Mouse (Mus musculus): ENCODE results near the gene Adgrg5.

Gene Adgrg5

DNA sequence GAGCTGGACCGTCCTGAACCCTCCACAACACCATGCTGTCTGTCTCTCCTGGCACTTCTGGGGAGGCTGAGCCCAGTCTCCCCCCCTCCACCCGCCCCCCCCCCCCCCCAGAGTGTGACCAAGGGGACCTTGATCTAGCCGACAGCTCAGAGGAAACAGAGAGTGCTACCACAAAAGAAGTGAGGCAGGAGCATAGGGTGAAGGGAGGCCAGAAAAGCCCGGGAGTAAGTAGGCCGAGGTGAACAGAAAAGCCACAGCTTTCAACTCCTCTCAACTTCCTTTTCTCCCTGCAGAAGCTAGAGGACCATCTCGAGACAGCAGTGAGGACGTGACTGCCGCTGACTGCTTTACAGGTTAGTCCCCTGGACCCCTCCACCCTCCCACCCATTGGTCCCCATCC lies at the start of gene Adgrg5:
Adgrg5 (plus strand) TSS at position 290 of the 400 bp plus-strand sequence.
- no peak for DNase-seq (ENCODE audit: inconsistent age in 2 of 2, low spot score in 1 of 2)

DNA sequence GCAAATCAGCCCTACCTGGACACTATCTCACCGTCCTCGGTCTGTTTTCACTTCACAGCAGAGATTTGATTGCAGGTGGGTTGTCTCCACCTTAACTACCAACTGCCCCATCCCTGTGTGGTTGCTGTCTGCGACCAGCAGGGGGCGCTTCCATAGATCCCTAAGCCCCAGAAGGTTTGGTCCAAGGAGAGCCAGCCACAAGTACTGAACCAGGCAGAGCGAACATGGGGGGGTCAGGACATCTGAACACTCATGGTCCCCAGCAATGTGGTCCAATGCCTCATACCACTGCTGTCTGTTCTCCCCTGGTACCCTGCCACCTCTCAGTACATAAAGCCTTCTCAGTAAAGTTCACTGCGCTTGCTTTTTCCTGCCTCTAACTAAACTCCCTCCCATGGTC lies 49.1 kb upstream of the Adgrg5 start:
- DNase-seq (ENCODE audit: inconsistent age in 2 of 2, low spot score in 1 of 2): peak; percentile 78 to 91

DNA sequence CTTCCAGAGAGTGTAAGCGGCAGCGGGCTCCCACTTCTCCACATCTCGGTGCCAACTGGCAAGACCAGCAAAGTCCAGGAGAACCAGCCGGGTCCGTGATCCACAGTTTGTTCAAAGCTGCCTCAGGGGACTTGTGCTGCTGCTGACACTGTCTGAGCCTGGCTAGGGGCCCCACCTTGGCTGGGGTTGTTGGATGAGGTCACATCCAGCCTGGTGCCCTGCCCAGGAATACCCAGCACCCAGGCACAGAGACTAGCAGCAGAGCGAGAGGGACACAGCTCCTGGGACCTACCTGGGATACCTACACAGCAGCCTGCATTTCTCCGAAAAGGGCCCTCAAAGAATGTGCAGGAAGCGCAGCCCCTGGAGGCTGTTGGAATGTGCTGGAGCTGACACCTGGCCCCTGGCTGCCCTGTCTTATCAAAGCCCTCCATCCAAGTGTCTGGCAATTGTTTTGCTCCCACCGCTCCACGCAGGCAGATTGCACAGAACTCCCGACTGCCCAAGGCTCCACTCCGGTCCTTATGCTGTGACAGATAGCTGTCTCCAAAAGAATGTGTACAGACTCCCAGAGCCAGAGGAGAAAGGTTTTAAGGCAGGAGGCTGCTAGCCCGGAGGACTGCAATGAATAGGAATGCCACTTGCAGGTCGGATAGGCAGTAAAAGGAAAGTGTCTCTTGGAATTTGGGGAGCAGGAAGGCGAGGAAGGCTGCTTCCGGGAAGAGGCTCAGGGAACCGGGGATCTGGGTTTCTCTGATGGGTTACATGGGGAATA lies 48.2 kb upstream of the Adgrg5 start:
- peak in 1 of 2 experiments; percentile 66 for DNase-seq (ENCODE audit: inconsistent age in 2 of 2, low spot score in 1 of 2)

GRCm38 (mm10) chr8:94875871-94876150 lies 47.7 kb upstream of the Adgrg5 start:
- DNase-seq (ENCODE audit: inconsistent age in 2 of 2, low spot score in 1 of 2): no peak

DNA sequence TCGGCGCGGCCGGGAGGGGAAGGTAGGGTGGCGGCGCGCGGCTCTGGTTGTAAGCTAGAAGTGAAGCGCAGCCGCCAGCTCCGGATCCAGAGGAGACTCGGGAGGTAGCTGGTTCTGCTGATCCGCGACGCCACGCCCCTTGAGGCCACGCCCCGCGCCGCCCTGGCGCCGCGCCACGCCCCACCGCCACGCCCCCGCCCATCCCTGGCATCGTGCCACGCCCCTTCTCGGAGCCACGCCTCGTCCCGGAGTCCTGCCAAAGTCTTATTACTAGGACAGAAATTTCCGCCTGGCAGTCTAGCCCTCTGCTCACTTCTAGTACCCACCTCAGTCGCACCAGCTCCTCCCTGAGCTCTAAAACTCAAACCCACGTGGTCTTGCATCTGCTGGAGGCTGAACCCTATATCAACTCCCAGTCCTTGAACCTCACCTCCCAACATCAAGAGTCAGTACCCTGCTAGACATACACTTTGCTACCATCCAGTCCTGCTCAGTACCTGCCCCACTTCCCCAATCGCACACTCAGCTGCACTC lies 47.2 kb upstream of the Adgrg5 start, which contains the start of gene Dok4:
Dok4 (minus strand) TSS at position 134 of the 534 bp plus-strand sequence.
- peak; percentile 90 to 100 for DNase-seq (ENCODE audit: inconsistent age in 2 of 2, low spot score in 1 of 2)

DNA sequence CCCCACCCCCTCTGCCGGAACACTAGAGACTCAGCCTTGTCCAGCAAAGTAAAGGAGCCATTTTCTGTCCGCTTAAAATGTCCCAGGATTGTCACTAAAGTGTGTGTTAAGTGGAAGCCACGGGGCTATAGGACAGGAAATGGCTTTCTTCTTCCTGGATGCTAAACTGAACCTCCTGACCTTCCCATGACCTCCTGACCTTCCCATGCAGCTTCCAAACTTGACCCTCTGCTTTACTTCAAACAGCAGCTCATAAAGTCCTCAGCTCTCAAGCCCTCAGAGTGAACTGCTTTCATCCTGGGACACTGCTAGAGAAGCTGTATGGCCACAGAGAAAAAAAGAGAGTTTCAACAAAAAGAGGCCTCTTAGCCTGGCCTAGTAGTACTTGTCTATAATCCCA lies 46.7 kb upstream of the Adgrg5 start:
- no peak for DNase-seq (ENCODE audit: inconsistent age in 2 of 2, low spot score in 1 of 2)

DNA sequence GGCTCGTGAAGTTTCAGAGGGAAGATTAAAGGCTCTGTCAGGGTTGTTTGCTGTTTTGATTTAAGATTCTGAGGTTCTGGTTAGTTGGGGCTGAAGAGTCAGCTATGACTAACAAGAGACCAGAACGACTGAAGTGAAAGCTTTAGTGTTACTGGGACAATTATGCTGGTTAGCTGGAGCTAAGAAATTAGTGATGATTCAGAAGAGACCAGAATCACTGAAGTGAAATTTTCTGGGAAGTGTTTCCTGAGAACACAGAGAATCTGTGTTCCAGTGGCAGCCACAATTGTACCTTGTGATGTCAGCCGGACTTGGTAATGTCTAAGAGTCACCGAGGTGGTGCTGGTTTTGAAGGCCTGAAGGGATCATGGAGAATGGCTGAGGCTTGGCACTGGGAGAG lies 42.8 kb upstream of the Adgrg5 start:
- DNase-seq (ENCODE audit: inconsistent age in 2 of 2, low spot score in 1 of 2): no peak

DNA sequence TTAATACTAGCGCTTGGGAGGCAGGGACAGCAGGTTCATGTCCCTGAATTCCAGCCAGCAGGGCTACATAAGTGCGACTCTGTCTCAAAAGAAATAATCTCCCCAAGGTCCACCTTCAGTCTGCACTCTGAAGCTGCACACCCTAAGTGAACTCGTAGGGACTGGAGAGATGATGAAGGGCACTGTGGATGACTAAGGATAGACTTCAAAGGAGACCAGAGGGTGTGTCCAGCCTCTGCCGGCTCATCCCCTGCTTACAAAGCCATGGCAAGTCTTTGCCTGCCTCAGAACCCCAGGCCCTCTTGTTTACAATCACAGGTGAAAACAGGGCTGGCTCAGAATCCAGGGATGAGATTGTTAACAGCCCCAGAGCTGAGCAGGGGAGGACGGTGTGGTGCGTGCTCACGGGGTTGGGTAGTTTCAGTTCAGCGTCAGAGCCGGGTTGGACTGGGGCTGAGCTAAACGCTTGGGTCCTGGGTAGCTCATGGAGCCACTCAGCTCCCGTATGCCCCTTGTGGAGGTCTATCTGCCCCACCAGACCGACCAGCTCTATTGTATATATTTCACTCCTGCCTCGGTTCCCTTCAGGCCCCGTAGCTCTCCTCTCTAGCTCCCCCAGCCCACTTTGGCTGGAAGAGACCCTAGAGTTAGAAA lies 35.0 kb upstream of the Adgrg5 start:
- DNase-seq (ENCODE audit: inconsistent age in 2 of 2, low spot score in 1 of 2): peak; percentile 56 to 79

- no peak for DNase-seq (ENCODE audit: inconsistent age in 2 of 2, low spot score in 1 of 2)
Measured at GRCm38 (mm10) chr8:94892917-94893316, 30.6 kb upstream of the Adgrg5 start.

DNA sequence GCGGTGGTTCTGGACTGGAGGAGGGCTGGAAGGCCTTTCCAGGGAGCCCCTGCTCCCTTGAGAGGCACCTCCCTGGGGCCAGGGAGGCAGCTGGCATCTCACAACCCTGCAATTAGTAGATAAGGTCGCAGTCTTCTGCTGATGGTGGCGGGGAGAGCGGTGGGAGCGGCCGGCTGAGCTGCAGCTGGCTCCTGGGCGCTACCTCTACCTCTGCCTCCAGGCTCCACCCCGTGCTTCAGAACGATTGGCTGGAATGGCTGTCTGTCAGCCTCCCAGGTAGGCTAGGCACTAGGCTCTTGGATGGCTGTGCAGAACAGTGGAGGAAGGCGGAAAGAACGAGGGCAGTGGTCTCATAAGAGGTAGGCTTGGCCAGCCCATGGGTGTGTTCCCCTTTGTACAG lies 24.2 kb upstream of the Adgrg5 start:
- no peak for DNase-seq (ENCODE audit: inconsistent age in 2 of 2, low spot score in 1 of 2)

- no peak for DNase-seq (ENCODE audit: inconsistent age in 2 of 2, low spot score in 1 of 2)
Measured at GRCm38 (mm10) chr8:94900617-94901016, 22.9 kb upstream of the Adgrg5 start.

- DNase-seq (ENCODE audit: inconsistent age in 2 of 2, low spot score in 1 of 2): peak in 1 of 2 experiments; percentile 31
Measured at GRCm38 (mm10) chr8:94901031-94901430, 22.5 kb upstream of the Adgrg5 start.

DNA sequence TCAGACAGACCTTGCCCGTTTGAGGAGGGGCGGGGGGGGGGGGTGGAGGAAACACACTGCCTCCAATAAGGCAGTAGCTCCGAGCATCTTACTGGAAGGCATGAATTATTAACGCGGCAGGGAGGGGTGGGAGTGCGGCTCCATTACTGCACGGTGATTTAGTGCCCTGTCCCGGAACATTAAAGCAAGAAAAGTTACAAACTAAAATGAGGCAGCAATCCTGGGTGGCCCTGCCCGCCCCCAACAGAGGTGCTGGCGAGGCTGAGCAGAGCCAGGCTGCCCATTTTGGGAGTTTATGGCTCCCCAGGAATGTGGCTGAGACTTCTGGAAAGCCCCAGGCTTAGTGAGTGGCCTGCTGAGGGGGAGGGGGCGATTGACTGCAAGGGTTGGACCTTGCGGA lies 19.8 kb upstream of the Adgrg5 start:
- no peak for DNase-seq (ENCODE audit: inconsistent age in 2 of 2, low spot score in 1 of 2)

DNA sequence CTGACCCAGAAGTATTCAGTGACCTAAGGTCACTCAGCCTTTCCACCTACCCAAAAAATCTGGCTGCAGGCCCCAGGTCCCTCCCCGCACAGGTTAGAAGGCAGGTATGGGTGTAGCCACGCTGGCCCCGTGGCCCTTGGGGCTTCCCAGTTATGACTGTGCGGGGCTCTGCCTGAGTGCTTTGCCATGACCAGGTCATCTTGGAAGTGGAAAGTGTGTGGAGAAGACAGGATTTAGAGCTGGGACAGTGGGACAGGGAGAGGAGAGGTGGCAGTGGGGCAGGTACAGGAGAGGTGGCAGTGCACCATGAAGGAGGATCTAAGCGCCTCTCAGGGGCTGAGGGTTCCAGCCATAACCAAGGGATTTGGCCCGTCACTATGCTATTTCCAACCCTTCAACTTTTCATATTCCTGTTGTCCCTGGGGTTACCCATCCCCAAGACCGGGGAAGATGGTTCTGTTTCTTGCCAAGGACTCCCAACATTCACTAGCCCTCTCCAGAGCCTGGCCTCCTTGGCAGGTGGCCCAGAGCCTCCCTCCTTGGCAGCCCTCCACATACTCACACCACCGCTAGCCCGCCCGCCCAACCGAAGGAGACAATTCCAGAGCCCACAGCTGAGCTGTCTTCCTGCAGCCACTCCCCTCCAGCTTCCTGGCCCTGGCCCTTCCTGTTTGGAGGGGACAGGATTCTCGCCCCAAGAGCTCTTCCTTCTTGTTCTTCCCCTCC lies 18.9 kb upstream of the Adgrg5 start:
- DNase-seq (ENCODE audit: inconsistent age in 2 of 2, low spot score in 1 of 2): peak; percentile 85 to 94

DNA sequence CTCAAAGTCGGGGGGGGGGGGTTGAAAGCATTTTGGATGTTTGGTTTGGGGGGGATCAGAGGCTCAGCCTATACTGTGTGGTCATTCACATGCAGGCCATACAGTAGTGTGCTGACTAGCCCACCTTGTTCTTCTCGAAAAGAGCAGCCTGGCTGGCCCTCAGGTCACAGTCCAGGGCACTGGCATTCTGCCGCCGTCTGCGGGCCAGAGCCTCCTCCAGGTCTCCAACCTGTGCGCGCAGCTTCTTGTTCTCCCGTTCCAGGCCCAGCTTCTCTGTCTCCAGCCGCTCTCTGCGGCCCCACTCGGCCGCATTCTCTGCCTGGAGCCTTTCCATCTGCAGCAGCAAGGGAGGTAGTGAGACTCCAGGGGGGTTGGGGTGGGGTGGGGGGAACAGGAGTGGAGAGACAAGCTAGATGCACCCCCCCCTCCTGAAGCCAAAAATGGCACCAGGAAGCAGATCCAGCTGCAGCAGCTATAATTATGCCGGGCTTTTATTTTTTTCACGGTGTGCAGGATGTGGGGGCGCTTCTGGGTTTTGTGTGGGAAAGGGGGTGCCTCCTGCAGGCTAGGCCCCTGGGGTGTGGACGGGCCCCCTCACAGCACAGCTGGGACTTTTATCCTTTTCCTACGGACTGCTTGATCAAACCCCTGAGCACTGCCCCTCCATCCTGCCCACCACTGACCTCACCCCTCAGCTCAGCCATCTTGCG lies 15.7 kb upstream of the Adgrg5 start:
- DNase-seq (ENCODE audit: inconsistent age in 2 of 2, low spot score in 1 of 2): peak in 1 of 2 experiments; percentile 34

GRCm38 (mm10) chr8:94908847-94909246 lies 14.6 kb upstream of the Adgrg5 start:
- DNase-seq (ENCODE audit: inconsistent age in 2 of 2, low spot score in 1 of 2): peak; percentile 84 to 95

DNA sequence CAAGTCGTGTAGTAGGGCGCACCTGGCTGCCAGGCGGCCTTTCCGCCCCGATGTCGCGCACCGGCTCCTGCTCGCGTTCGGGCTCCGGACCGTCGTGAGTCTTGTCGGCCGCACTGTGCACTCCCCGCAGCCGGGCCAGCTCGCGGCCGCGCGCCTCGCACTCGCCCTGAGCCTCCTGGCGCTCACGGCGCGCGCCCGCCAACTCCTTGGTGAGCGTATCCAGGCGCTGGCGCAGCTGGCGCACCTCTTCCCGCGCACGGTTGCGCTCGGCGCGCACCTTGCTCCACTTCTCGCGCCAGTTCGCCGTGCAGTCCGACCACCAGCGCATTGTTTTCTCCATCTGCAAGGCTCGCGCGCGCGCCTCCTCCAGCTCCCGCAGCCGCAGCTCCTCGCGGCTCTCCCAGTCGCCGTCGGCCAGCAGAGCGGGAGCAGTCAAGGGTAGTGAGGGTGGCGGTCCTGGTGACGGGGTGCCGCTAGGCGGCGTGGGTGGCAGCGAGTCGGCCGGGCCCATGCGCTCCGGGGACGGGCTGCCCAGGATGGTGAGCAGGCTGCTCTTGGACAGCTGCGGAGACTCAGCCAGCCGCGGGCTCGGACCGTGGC lies 10.3 kb upstream of the Adgrg5 start:
- peak; percentile 81 to 91 for DNase-seq (ENCODE audit: inconsistent age in 2 of 2, low spot score in 1 of 2)

GRCm38 (mm10) chr8:94914256-94914655 lies 9.2 kb upstream of the Adgrg5 start:
- peak in 1 of 2 experiments; percentile 27 for DNase-seq (ENCODE audit: inconsistent age in 2 of 2, low spot score in 1 of 2)

GRCm38 (mm10) chr8:94914701-94915101 lies 8.8 kb upstream of the Adgrg5 start:
- DNase-seq (ENCODE audit: inconsistent age in 2 of 2, low spot score in 1 of 2): peak in 1 of 2 experiments; percentile 39

DNA sequence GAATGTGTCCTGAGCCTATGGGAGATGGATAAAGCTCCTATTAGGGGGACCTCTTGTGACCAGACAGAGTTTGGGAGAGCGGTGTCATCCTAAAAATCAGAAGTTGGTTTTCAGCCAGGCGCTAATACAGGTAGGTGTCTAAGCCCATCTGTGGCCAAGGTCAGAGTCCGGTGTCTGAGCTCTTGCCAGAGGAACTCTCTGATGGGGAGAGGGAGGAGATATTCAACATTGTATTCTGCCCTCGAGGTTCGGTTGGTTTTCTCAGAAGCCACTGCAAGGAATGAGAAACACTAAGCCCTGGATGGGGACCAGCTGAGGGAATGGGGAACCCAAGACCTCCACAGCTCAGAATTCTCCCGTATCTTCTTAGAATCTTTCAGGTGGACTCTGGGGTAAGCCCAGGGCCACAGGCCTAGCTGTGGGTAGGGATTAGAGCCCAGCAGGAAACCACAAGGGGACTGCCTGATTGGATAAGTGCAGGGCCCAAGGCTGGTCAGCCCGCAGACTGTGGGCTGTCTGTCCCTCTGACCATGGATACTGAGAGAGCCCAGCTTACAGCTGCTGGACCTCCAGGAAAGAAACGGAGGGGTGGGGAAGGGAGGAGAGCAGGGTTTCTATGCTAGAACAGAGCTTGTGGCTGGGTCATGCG lies 7.1 kb upstream of the Adgrg5 start:
- peak in 1 of 2 experiments; percentile 35 for DNase-seq (ENCODE audit: inconsistent age in 2 of 2, low spot score in 1 of 2)
